Comparison of ENCODE assay signal across 10 mouse cellular contexts in the genomic region with DNA sequence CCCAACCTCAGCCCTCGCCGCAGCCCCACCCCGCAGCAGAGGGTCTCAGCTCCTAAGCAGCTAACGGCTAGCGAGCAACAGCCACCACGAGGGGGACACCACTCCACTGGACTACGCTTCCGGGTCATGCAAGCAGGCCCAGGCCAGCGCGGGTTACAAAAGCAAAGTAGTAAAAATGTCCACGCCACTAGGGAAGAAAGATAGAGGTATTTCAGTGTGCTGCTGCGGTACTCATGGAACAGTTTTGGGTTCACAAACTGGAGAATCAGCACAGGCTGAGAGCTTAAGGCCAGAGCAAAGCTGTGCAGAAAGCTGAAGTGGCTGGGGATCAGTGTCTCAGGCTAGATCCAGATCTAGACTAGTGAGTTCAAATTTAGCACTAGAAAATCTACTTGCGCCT. TPM values are rescaled to one million over a fixed set of nuclear protein-coding genes. Genes with fewer than 3 reads are reported as not detected.
DNase-seq lines count a peak whose midpoint lies in the region; ATAC-seq and TF ChIP-seq lines count a peak whose summit lies in the region.
"Had no signal": no experiment of that assay in that cellular context is flagged by ENCODE, and none has a peak within 500 bp of the region (broad histone marks: within the 10 kb centered on the region; RNA-seq: fewer than 3 reads in every experiment).

No protein-coding gene starts in this region.

- H3K27me3 ChIP-seq in ES-Bruce4 (ENCODE audit: control insufficient read depth, insufficient read depth, low read length, poor library complexity, severe bottlenecking), result peaks cover 55% of the 10 kb centered on the region
- H3K27me3 ChIP-seq in hindbrain, embryonic 11.5 days (ENCODE audit: control insufficient read depth, insufficient read depth, low read length), result peaks cover 96% of the 10 kb centered on the region
- peaks cover 100% of the 10 kb centered on the region for H3K27me3 ChIP-seq in midbrain, embryonic 10.5 days (ENCODE audit: low read depth, poor library complexity, severe bottlenecking)

- no peaks in the 10 kb centered on the region for H3K9me3 ChIP-seq in ES-Bruce4 (replicated peaks; ENCODE audit: control insufficient read depth, insufficient read depth, low read length, poor library complexity, severe bottlenecking)
- H3K9me3 ChIP-seq in hindbrain, embryonic 11.5 days (ENCODE audit: control insufficient read depth, low read length), result no peaks in the 10 kb centered on the region
- no peaks in the 10 kb centered on the region for H3K9me3 ChIP-seq in midbrain, embryonic 10.5 days (replicated peaks)

- no peak for TF ChIP-seq POLR2A in ES-Bruce4 (IDR thresholded peaks at IDR 0.05; ENCODE audit: insufficient read depth, low read length)

- no peak for TF ChIP-seq EP300 in ES-Bruce4 (IDR thresholded peaks at IDR 0.05; ENCODE audit: insufficient read depth, low read depth, low read length)

- WGBS in hindbrain, embryonic 11.5 days, result 0% methylated on average over 13 of the region's 13 CpGs
- WGBS in midbrain, embryonic 10.5 days, result 1% methylated on average over 13 of the region's 13 CpGs

- no peaks in the 10 kb centered on the region for H3K36me3 ChIP-seq in ES-Bruce4 (ENCODE audit: control insufficient read depth, insufficient read depth, low read length, poor library complexity, severe bottlenecking)
- no peaks in the 10 kb centered on the region for H3K36me3 ChIP-seq in hindbrain, embryonic 11.5 days (ENCODE audit: control insufficient read depth, insufficient read depth, low read length)
- H3K36me3 ChIP-seq in midbrain, embryonic 10.5 days, result no peaks in the 10 kb centered on the region

- no peaks in the 10 kb centered on the region for H3K4me1 ChIP-seq in ES-Bruce4 (ENCODE audit: control insufficient read depth, insufficient read depth, low read length)
- peaks cover 9% of the 10 kb centered on the region for H3K4me1 ChIP-seq in hindbrain, embryonic 11.5 days (replicated peaks; ENCODE audit: control insufficient read depth, insufficient read depth, low read length)
- peaks cover 55% of the 10 kb centered on the region for H3K4me1 ChIP-seq in midbrain, embryonic 10.5 days

- no peak for TF ChIP-seq CTCF in ES-Bruce4 (IDR thresholded peaks at IDR 0.05; ENCODE audit: low read depth, low read length)

- DNase-seq in embryo, embryonic 10 days (ENCODE audit: low spot score), result peak; percentile 85
- DNase-seq in embryo, embryonic 9.5 days (ENCODE audit: extremely low spot score), result no peak
- peak; percentile 67 for DNase-seq in hindbrain, embryonic 11.5 days (ENCODE audit: low spot score)
- DNase-seq in midbrain, embryonic 10.5 days (ENCODE audit: low spot score), result peak; percentile 79
- DNase-seq in adipocyte (ENCODE audit: low spot score), result no peak
- DNase-seq in adrenal gland, postnatal 25 days, result no peak
- no peak for DNase-seq in urinary bladder, postnatal 4 days (ENCODE audit: low spot score in 2 of 2)

- peak; percentile 46; the same call in 1 of the 2 replicates for ATAC-seq in hindbrain, embryonic 11.5 days (ENCODE audit: low FRiP score)

- H3K4me3 ChIP-seq in ES-Bruce4 (ENCODE audit: low read depth, low read length), result 0 out of 2 replicates have a peak overlapping the region, but pooled peaks have one; percentile 20
- H3K4me3 ChIP-seq in hindbrain, embryonic 11.5 days (ENCODE audit: low read depth, low read length), result peak overlapping the region; percentile 28
- H3K4me3 ChIP-seq in midbrain, embryonic 10.5 days, result peak overlapping the region; percentile 53

- H3K27ac ChIP-seq in ES-Bruce4 (ENCODE audit: insufficient read depth, low read length), result no peak overlapping the region
- no peak overlapping the region for H3K27ac ChIP-seq in hindbrain, embryonic 11.5 days (ENCODE audit: low read depth, low read length)
- H3K27ac ChIP-seq in midbrain, embryonic 10.5 days (replicated peaks), result peak overlapping the region; percentile 72; the same call in 1 of the 2 replicates

- peak overlapping the region; percentile 72 for H3K9ac ChIP-seq in ES-Bruce4 (ENCODE audit: low read depth, poor library complexity, severe bottlenecking)
- H3K9ac ChIP-seq in hindbrain, embryonic 11.5 days (ENCODE audit: low read depth, low read length), result no peak overlapping the region

- peak overlapping the region; percentile 48 for H3K4me2 ChIP-seq in hindbrain, embryonic 11.5 days (replicated peaks; ENCODE audit: low read depth, low read length)

RNA-seq across cellular contexts. Expression of a gene that starts 3.0 kb away (rescaled TPM):
- not detected in 2 replicates for polyA plus RNA-seq in ES-Bruce4 (2011; ENCODE audit: insufficient read depth, insufficient read length, low read depth, missing spikeins)
- 0.14 TPM in 1 of 2 replicates, not detected in the other for polyA plus RNA-seq in hindbrain, embryonic 11.5 days (2014; fragmentation: Nextera tagmentation; extraction: Ambion mirVana)
- polyA plus RNA-seq in midbrain, embryonic 10.5 days (2016; fragmentation: Nextera tagmentation; extraction: Ambion mirVana), result 0.11 TPM in 1 of 2 replicates, not detected in the other
- total RNA-seq in adrenal gland, postnatal 25 days (2021), result not detected in 2 replicates
- total RNA-seq: hematopoietic stem cell, adult 5-6 weeks had no signal
- polyA plus RNA-seq: urinary bladder, adult 2 months had no signal

RNA-seq across cellular contexts. Expression of a gene that starts 52.1 kb away (rescaled TPM):
- polyA plus RNA-seq in ES-Bruce4 (2011; ENCODE audit: insufficient read depth, insufficient read length, low read depth, missing spikeins), result not detected in 2 replicates
- polyA plus RNA-seq in hindbrain, embryonic 11.5 days (2014; fragmentation: Nextera tagmentation; extraction: Ambion mirVana), result not detected in 2 replicates
- not detected in 2 replicates for polyA plus RNA-seq in midbrain, embryonic 10.5 days (2016; fragmentation: Nextera tagmentation; extraction: Ambion mirVana)
- not detected in 2 replicates for total RNA-seq in adrenal gland, postnatal 25 days (2021)
- total RNA-seq: hematopoietic stem cell, adult 5-6 weeks had no signal
- polyA plus RNA-seq: urinary bladder, adult 2 months had no signal

Comparison
In these comparisons a context has a peak if more than half of its experiments do, and no peak if none do; other contexts are left out.
1. DNase-seq: peak in embryo, embryonic 10 days (single experiment), hindbrain, embryonic 11.5 days (single experiment) and midbrain, embryonic 10.5 days (single experiment); none in embryo, embryonic 9.5 days (single experiment), adipocyte (single experiment), adrenal gland, postnatal 25 days (single experiment) and urinary bladder, postnatal 4 days (0 of 2).
2. Peak in every context shown above with its lines, with median percentiles within 50 percentile points of each other: H3K4me3 ChIP-seq.